Mouse (Mus musculus) kidney, embryonic 14.5 days (tissue): ENCODE measurements around the gene Arpc5. TPM values are rescaled to one million over a fixed set of nuclear protein-coding genes. Genes with fewer than 3 reads are reported as not detected.

Experiments used
- ATAC-seq: fragments of 200-750 bp; cut with Nextera tagmentation; 2 replicates; pipeline ENCODE4 v1.8.0; 2017; ENCODE audit warnings: moderate number of reproducible peaks, mild to moderate bottlenecking, moderate TSS enrichment, moderate library complexity; ENCODE audit not compliant: low FRiP score, low TSS enrichment
- H3K27ac ChIP-seq: fragments of 300-500 bp; sonication (generic); 2 replicates; pipeline ENCODE4 v1.5.1; 2014; ENCODE audit warnings: low read depth, mild to moderate bottlenecking, low read length, moderate library complexity, mixed read lengths
- H3K27me3 ChIP-seq: fragments of 300-500 bp; sonication (generic); 2 replicates; pipeline ENCODE4 v1.6.1; 2014; ENCODE audit warnings: mild to moderate bottlenecking, low read length; ENCODE audit not compliant: control insufficient read depth, insufficient read depth
- H3K36me3 ChIP-seq: fragments of 300-500 bp; sonication (generic); 2 replicates; pipeline ENCODE4 v1.6.1; 2014; ENCODE audit warnings: low read length, mixed read lengths; ENCODE audit not compliant: control insufficient read depth, insufficient read depth
- H3K4me1 ChIP-seq: fragments of 300-500 bp; sonication (generic); 2 replicates; pipeline ENCODE4 v1.6.1; 2014; ENCODE audit warnings: low read length, mixed read lengths; ENCODE audit not compliant: control insufficient read depth, insufficient read depth
- H3K4me2 ChIP-seq: fragments of 300-500 bp; sonication (generic); replicated peaks from 2 replicates; pipeline ENCODE4 v1.6.1; 2014; ENCODE audit warnings: low read depth, mild to moderate bottlenecking, low read length
- H3K4me3 ChIP-seq: fragments of 300-500 bp; sonication (generic); 2 replicates; pipeline ENCODE4 v1.5.1; 2014; ENCODE audit warnings: mild to moderate bottlenecking, low read length
- H3K9ac ChIP-seq: fragments of 300-500 bp; sonication (generic); 2 replicates; pipeline ENCODE4 v1.6.1; 2014; ENCODE audit warnings: low read depth, mild to moderate bottlenecking, low read length, moderate library complexity
- H3K9me3 ChIP-seq: fragments of 300-500 bp; sonication (generic); 2 replicates; pipeline ENCODE4 v1.6.1; 2016; ENCODE audit warnings: low read length; ENCODE audit not compliant: control insufficient read depth
- WGBS: fragments of 180-500 bp; shearing (Covaris S2); extraction: QIAGEN DNeasy Blood & Tissue Kit; methylation state at CpG from one replicate; pipeline ENCODE4 v1.1.7; 2014; 5-methylcytosine and 5-hydroxymethylcytosine counted together
- polyA plus RNA-seq: library from polyadenylated mRNA; unstranded; fragments of >200 nt; fragmentation: Nextera tagmentation; extraction: Ambion mirVana; gene quantifications from 2 replicates; pipeline ENCODE4 v1.2.1, GENCODE M21; 2014

Gene Arpc5
- polyA plus RNA-seq, 1 experiment from 2014 or later = 240 TPM

GRCm38 (mm10) chr1:152817794-152818193, 51.5 kb downstream of the Arpc5 start:
- no peaks in the 10 kb centered on the region for H3K27me3 ChIP-seq
- peak; percentile 65; the same call in 1 of the 2 replicates for ATAC-seq
- no peaks in the 10 kb centered on the region for H3K36me3 ChIP-seq
- H3K9ac ChIP-seq = no peak overlapping the region
- H3K4me2 ChIP-seq = no peak overlapping the region
- 15% methylated on average over 10 of the region's 10 CpGs for WGBS
- H3K4me3 ChIP-seq = no peak overlapping the region
- no peaks in the 10 kb centered on the region for H3K9me3 ChIP-seq
- H3K4me1 ChIP-seq = peaks cover 18% of the 10 kb centered on the region
- peak overlapping the region; percentile 51; the same call in 1 of the 2 replicates for H3K27ac ChIP-seq

DNA sequence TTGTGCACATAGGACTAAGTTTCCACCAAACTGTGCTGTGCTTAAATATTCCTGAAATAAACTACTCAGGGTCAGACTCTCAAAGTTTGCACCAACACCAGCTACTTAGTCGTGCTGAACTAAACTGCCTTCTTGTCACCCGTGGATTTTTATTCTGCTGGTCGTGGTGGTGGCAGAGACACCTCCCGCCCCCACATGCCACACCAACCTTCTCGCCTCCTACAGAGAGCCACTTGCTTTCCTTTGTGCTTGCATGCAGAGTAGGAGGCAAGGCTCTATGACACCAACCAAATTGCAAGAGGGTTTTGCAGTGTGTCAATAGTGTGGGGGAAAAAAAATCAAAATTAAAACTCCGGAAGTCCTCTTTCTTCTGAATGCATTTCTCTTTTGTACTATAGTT, 53.2 kb downstream of the Arpc5 start:
- H3K9ac ChIP-seq = no peak overlapping the region
- H3K4me1 ChIP-seq = peaks cover 18% of the 10 kb centered on the region
- H3K9me3 ChIP-seq = no peaks in the 10 kb centered on the region
- H3K36me3 ChIP-seq = no peaks in the 10 kb centered on the region
- H3K4me2 ChIP-seq = no peak overlapping the region
- 63% methylated on average over 6 of the region's 6 CpGs for WGBS
- no peak for ATAC-seq
- no peaks in the 10 kb centered on the region for H3K27me3 ChIP-seq
- no peak overlapping the region for H3K27ac ChIP-seq
- H3K4me3 ChIP-seq = no peak overlapping the region

DNA sequence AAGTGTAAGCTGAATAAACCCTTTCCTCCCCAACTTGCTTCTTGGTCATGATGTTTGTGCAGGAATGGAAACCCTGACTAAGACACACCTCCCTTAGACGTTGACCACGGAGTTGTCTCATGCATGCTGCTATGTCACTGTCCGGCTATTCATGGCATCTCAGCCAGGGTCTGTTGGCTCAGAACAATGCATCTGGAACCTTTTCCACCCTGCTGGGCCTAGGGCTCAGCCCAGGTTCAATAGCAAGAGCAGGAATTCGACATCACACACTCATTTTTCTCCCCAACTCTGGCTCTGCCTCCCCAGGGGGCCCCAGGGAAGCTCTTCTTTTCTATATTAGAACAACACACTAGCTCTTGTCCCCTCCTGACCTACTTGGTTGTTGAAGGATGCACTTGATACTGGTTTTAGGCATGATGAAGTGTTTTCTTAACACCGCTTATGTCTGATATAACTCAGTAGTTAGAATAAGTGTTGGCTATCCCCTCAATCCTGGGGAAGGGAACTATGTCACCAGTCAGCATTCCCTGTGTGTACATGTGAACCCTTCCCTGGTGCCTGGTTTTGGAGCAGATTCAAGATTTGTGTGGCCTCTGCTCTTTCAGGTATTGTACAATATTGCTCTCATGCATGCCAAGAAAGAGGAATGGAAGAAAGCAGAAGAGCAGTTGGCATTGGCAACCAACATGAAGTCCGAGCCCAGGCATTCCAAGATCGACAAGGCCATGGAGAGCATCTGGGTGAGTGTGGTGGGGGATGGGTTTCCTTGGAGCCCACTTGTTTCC, 54.8 kb downstream of the Arpc5 start:
- H3K27me3 ChIP-seq = no peaks in the 10 kb centered on the region
- no peak overlapping the region for H3K9ac ChIP-seq
- no peaks in the 10 kb centered on the region for H3K9me3 ChIP-seq
- H3K36me3 ChIP-seq = no peaks in the 10 kb centered on the region
- no peak for ATAC-seq
- no peak overlapping the region for H3K4me2 ChIP-seq
- no peak overlapping the region for H3K4me3 ChIP-seq
- no peak overlapping the region for H3K27ac ChIP-seq
- 74% methylated on average over 7 of the region's 7 CpGs for WGBS
- peaks cover 18% of the 10 kb centered on the region for H3K4me1 ChIP-seq

DNA sequence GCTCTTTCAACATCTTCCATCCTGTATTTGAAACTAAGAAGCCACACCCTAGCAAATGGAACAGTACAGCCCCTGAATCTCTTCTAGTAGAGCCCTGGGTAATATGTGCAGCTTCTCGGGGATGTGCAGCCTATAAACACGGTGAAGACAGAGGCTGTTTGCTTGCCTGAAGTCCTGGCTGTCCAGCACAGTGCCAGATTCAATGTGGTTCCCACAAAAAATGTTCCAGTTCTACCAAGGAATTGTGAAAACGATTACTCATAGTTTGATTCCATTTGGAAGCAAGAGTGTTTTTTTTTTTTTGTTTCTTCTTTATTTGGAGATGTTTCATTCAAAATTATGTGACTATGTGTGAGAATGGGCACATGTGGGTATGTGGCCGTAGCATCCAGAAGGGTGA, 55.4 kb downstream of the Arpc5 start:
- no peaks in the 10 kb centered on the region for H3K27me3 ChIP-seq
- no peak for ATAC-seq
- no peaks in the 10 kb centered on the region for H3K36me3 ChIP-seq
- no peak overlapping the region for H3K4me3 ChIP-seq
- no peaks in the 10 kb centered on the region for H3K9me3 ChIP-seq
- WGBS = 91% methylated on average over 4 of the region's 4 CpGs
- no peak overlapping the region for H3K9ac ChIP-seq
- no peak overlapping the region for H3K27ac ChIP-seq
- no peak overlapping the region for H3K4me2 ChIP-seq
- H3K4me1 ChIP-seq = peaks cover 15% of the 10 kb centered on the region

DNA sequence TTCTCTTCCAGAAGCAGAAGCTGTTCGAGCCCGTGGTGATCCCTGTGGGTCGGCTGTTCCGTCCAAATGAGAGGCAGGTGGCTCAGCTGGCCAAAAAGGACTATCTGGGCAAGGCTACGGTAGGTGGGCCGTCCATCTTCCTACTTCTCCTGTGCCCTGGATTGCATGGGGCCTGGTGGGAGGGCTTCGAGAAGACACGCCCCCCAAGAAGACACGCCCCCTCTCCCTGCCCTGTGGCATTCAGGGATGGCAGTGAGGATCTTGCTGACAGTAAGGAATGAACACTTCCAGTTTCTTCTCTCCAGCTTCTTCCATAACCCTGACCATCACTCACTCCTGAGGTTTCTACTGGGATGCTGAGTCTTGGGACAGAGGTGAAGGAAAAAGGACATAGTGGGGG, 57.9 kb downstream of the Arpc5 start:
- Histone ChIP-seq H3K4me3 (no peak overlapping the region), H3K4me1 (0 out of 2 replicates have a peak, but pooled peaks cover 7% of the 10 kb centered on the region), H3K9me3 (no peaks in the 10 kb centered on the region), H3K27me3 (no peaks in the 10 kb centered on the region), H3K27ac (no peak overlapping the region), H3K4me2 (no peak overlapping the region), H3K9ac (no peak overlapping the region), H3K36me3 (no peaks in the 10 kb centered on the region)
- ATAC-seq = no peak
- 72% methylated on average over 9 of the region's 9 CpGs for WGBS

Other genes with a start within 250 kb of the Arpc5 start
- not detected in 2 replicates for gene Apobec4, start 16.0 kb upstream of the Arpc5 start, polyA plus RNA-seq
- 45.2 and 63.8 TPM in 2 replicates for gene Rgl1, start 191 bp upstream of the Arpc5 start, polyA plus RNA-seq
- gene Ncf2, start 33.7 kb downstream of the Arpc5 start, polyA plus RNA-seq = 5.6 and 7.1 TPM in 2 replicates
- gene Smg7, start 136.1 kb downstream of the Arpc5 start, polyA plus RNA-seq = 27.9 and 43.1 TPM in 2 replicates
- gene Nmnat2, start 188.5 kb downstream of the Arpc5 start, polyA plus RNA-seq = 0.79 and 0.93 TPM in 2 replicates